8 mouse cellular contexts compared by ENCODE assay signal in the genomic region with DNA sequence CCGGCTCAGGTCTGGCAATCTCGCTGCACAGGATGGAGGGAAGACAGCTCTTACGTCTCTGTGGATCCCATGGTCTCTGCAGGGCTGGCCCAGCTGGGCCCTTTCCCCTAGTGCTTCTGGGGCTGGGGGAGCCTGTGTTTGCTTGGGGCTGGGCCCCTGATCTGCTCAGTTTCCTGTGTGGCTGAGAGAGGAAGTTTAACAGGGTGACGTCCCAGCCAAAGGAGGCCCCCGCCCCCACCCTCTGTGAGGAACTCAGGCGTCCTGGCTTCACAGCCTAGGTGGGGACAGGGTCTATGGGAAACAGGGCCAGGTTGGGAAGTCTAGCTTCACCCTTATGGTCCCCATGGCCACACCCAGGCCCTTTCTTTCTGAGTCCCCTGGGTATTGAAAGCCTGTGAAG. TPM values are rescaled to one million over a fixed set of nuclear protein-coding genes. Genes with fewer than 3 reads are reported as not detected.
DNase-seq lines count a peak whose midpoint lies in the region; ATAC-seq and TF ChIP-seq lines count a peak whose summit lies in the region.

Gene Dennd1c, minus strand, starts transcription at position 179 of the 400 bp plus-strand sequence.

- H3K9me3 ChIP-seq in midbrain, embryonic 13.5 days = no peaks in the 10 kb centered on the region
- H3K9me3 ChIP-seq in midbrain, postnatal 0 days (ENCODE audit: low read length) = no peaks in the 10 kb centered on the region
- no peaks in the 10 kb centered on the region for H3K9me3 ChIP-seq in heart, embryonic 16.5 days (replicated peaks; ENCODE audit: control insufficient read depth, low read length)

- ATAC-seq in midbrain, embryonic 13.5 days = peak; percentile 40; the same call in 1 of the 2 replicates
- ATAC-seq in midbrain, postnatal 0 days (ENCODE audit: low FRiP score) = no peak
- ATAC-seq in heart, embryonic 16.5 days (replicated peaks; ENCODE audit: extremely low read depth, insufficient read depth, low FRiP score) = peak; percentile 61
- ATAC-seq in megakaryocyte, adult 5-6 weeks (ENCODE audit: poor library complexity, severe bottlenecking) = peak; percentile 96
- no peak for ATAC-seq in cerebellum, adult (ENCODE audit: insufficient number of reproducible peaks, low FRiP score, low TSS enrichment)

- H3K4me2 ChIP-seq in midbrain, embryonic 13.5 days (replicated peaks) = no peak within 1 kb of the TSS
- H3K4me2 ChIP-seq in midbrain, postnatal 0 days (ENCODE audit: low read depth, low read length, poor library complexity, severe bottlenecking) = no peak within 1 kb of the TSS
- peak within 1 kb of the TSS; percentile 10 for H3K4me2 ChIP-seq in heart, embryonic 16.5 days (ENCODE audit: low read depth, low read length)

- H3K36me3 ChIP-seq in midbrain, embryonic 13.5 days = peaks cover 35% of the 10 kb centered on the region
- H3K36me3 ChIP-seq in midbrain, postnatal 0 days (ENCODE audit: insufficient read depth, low read length) = peaks cover 22% of the 10 kb centered on the region
- no peaks in the 10 kb centered on the region for H3K36me3 ChIP-seq in heart, embryonic 16.5 days (ENCODE audit: control insufficient read depth, insufficient read depth)

- DNase-seq in midbrain, postnatal 0 days (ENCODE audit: low spot score) = no peak
- DNase-seq in thymus, postnatal 14 days = peak; percentile 89
- no peak for DNase-seq in left cerebral cortex, postnatal 25 days (ENCODE audit: low spot score in 2 of 2)
- no peak for DNase-seq in embryo, embryonic 9.5 days (ENCODE audit: extremely low spot score)

- no peak within 1 kb of the TSS for H3K27ac ChIP-seq in midbrain, embryonic 13.5 days
- no peak within 1 kb of the TSS for H3K27ac ChIP-seq in midbrain, postnatal 0 days (ENCODE audit: low read depth, low read length)
- peak within 1 kb of the TSS; percentile 46 for H3K27ac ChIP-seq in heart, embryonic 16.5 days (ENCODE audit: low read length)

- H3K27me3 ChIP-seq in midbrain, embryonic 13.5 days = no peaks in the 10 kb centered on the region
- no peaks in the 10 kb centered on the region for H3K27me3 ChIP-seq in midbrain, postnatal 0 days (ENCODE audit: insufficient read depth, low read length)
- H3K27me3 ChIP-seq in heart, embryonic 16.5 days (ENCODE audit: control insufficient read depth, insufficient read depth, low read length) = no peaks in the 10 kb centered on the region; the same call in 1 of the 2 replicates

- no peak for TF ChIP-seq CTCF in midbrain, postnatal 0 days (IDR thresholded peaks at IDR 0.05)

- 50% methylated on average over 6 of the region's 6 CpGs for WGBS in midbrain, embryonic 13.5 days
- WGBS in midbrain, postnatal 0 days = 61% methylated on average over 6 of the region's 6 CpGs
- 35% methylated on average over 6 of the region's 6 CpGs for WGBS in heart, embryonic 16.5 days

- intact Hi-C loops in left cerebral cortex, postnatal 25 days (cut with DNase I) = no loop called here

- H3K9ac ChIP-seq in midbrain, embryonic 13.5 days (replicated peaks) = no peak within 1 kb of the TSS
- no peak within 1 kb of the TSS for H3K9ac ChIP-seq in midbrain, postnatal 0 days (replicated peaks; ENCODE audit: low read length, poor library complexity, severe bottlenecking)
- H3K9ac ChIP-seq in heart, embryonic 16.5 days (ENCODE audit: low read length) = peak within 1 kb of the TSS; percentile 25; the same call in 1 of the 2 replicates

- peaks cover 2% of the 10 kb centered on the region; the same call in 1 of the 2 replicates for H3K4me1 ChIP-seq in midbrain, embryonic 13.5 days (replicated peaks)
- H3K4me1 ChIP-seq in midbrain, postnatal 0 days (ENCODE audit: insufficient read depth, low read length) = no peaks in the 10 kb centered on the region
- H3K4me1 ChIP-seq in heart, embryonic 16.5 days (ENCODE audit: control insufficient read depth, insufficient read depth, low read length) = no peaks in the 10 kb centered on the region

- H3K4me3 ChIP-seq in midbrain, embryonic 13.5 days (replicated peaks) = no peak within 1 kb of the TSS
- no peak within 1 kb of the TSS for H3K4me3 ChIP-seq in midbrain, postnatal 0 days (ENCODE audit: low read depth, low read length)
- H3K4me3 ChIP-seq in heart, embryonic 16.5 days (ENCODE audit: low read length) = no peak within 1 kb of the TSS; the same call in 1 of the 2 replicates

RNA-seq across cellular contexts. Expression of gene Dennd1c, which starts in this region (rescaled TPM):
- polyA plus RNA-seq in midbrain, embryonic 13.5 days (2015; fragmentation: Nextera tagmentation; extraction: Ambion mirVana) = 3.1 and 4.5 TPM in 2 replicates
- total RNA-seq in midbrain, postnatal 0 days (2014; rRNA removed) = 0.27 and 1.0 TPM in 2 replicates
- polyA plus RNA-seq in midbrain, postnatal 0 days (2015; fragmentation: Nextera tagmentation; extraction: Ambion mirVana) = 1.9 and 2.3 TPM in 2 replicates
- polyA plus RNA-seq in heart, embryonic 16.5 days (2015; fragmentation: Nextera tagmentation; extraction: Ambion mirVana) = 2.2 and 4.1 TPM in 2 replicates
- 69.7 and 73.9 TPM in 2 replicates for total RNA-seq in megakaryocyte, adult 5-6 weeks (2015)
- 21.2 and 35.8 TPM in 2 replicates for total RNA-seq in megakaryocyte, adult 5-6 weeks (2017)
- 1 to 10 TPM in 1 of 2 experiments, under 1 TPM in 1; 0.78 to 2.2 TPM for total RNA-seq in left cerebral cortex, postnatal 25 days (2021)

Comparison
In these comparisons a context has a peak if more than half of its experiments do, and no peak if none do; other contexts are left out.
1. RNA of gene Dennd1c (total RNA-seq): 21.2 to 73.9 TPM in megakaryocyte, adult 5-6 weeks; 0.78 to 2.2 TPM in left cerebral cortex, postnatal 25 days and 0.27 to 1.0 TPM in midbrain, postnatal 0 days; every median in the first group is over 4 times any median in the second.
2. ATAC-seq: peak in midbrain, embryonic 13.5 days (single experiment), heart, embryonic 16.5 days (single experiment) and megakaryocyte, adult 5-6 weeks (single experiment); none in midbrain, postnatal 0 days (single experiment) and cerebellum, adult (single experiment).